Mouse (Mus musculus): Measurements from ENCODE around the gene Tmem209. TPM values are rescaled to one million over a fixed set of nuclear protein-coding genes. Genes with fewer than 3 reads are reported as not detected.

Gene Tmem209
- total RNA-seq, 1 experiment from 2014 or later = 17.8 TPM

DNA sequence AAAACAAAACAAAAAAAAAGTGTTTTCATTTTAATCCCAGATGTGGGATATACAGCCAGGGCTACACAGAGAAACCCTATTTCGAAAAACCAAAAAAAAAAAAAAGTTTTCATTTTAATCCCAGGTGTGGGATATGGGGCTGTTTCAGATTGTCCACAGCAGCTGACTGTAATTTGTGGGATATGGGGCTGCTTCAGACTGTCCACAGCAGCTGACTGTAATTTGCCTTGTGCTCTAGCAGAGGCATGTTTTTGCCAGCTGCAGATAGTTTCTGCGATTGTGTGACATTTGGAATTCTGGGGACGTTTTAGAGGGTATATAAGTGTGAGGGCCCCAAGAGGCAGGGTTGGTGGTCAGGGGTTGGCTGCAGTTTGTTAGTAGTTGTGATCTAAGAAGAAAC, 37.9 kb downstream of the Tmem209 start:
- no peak for ATAC-seq (replicated peaks; ENCODE audit: insufficient number of reproducible peaks, low FRiP score, low TSS enrichment, poor library complexity, severe bottlenecking)

DNA sequence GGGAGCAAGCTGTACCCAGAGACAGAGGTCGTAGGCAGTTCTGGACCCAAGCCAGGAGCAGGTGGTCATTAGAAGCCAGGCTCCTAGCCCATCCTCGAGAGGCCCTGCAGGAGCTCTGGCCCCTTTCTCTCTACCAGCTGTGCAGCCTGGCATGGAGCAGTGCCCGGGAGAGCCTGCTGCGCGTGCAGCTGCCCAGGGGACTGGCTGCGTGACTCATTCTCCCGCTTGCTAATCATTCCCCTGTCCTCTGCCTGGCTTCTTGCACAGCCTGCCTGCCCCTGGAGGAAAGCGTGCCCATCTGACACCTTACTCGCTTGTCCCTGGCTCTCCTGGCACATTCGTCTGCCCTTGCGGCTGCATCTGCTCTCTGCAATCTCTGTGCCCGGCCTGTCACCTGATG, 40.2 kb downstream of the Tmem209 start:
- ATAC-seq (replicated peaks; ENCODE audit: insufficient number of reproducible peaks, low FRiP score, low TSS enrichment, poor library complexity, severe bottlenecking) = no peak

DNA sequence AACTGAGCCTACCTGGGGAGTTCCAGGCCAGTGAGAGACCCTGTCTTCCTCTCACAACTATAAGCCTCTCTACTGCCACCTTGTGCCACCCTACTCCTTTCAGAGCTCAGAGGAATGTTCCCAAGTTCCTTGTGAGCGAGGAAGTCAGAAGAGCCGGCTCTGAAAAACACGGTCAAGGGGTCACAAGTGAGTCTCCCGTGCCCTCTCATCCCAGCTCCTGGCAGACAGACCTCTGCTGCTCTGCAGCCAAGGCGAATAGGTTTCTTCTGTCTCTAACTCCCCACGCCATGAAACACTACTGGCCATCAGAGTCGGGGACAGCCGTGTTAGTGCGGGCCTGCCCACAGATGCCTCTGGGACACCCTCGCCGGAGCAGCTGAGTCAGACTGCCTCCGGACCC, 40.9 kb downstream of the Tmem209 start:
- no peak for ATAC-seq (replicated peaks; ENCODE audit: insufficient number of reproducible peaks, low FRiP score, low TSS enrichment, poor library complexity, severe bottlenecking)

DNA sequence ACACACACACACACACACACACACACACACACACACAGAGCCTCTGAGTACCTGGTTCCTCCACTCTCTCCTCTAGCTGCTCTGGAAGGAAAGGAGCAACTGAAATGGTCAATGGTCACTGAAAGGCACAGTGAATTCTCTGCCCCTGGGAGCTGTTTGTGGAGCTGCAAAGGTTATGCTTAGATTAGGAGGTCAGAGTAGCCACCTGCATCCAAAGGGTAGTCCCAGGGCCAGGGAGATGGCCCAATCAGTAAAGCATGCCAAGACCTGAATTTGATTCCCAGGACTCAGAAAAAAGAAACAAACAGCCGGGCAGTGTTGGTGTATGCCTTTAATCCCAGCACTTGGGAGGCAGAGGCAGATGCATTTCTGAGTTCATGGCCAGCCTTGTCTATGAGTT, 41.5 kb downstream of the Tmem209 start:
- ATAC-seq (replicated peaks; ENCODE audit: insufficient number of reproducible peaks, low FRiP score, low TSS enrichment, poor library complexity, severe bottlenecking) = no peak

DNA sequence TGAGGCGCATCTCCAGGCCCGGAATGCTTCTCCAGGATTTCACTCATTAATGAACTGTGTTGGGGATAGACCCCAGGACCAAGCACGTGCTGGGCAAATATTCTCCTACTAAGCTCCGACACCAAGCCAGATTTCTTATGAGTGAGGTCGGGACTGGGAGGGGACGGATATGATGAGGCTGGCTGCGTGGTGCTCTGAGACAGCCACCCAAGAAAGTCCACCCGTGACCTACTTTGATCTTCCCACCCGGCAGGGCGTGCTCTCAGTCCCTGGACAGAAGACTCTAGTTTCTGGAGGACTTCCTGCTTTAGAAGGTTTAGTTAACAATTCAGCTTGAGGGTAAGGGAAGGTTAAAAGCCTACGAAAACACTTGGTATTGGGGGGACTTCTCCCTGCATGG, 44.0 kb downstream of the Tmem209 start:
- ATAC-seq (replicated peaks; ENCODE audit: insufficient number of reproducible peaks, low FRiP score, low TSS enrichment, poor library complexity, severe bottlenecking) = no peak

DNA sequence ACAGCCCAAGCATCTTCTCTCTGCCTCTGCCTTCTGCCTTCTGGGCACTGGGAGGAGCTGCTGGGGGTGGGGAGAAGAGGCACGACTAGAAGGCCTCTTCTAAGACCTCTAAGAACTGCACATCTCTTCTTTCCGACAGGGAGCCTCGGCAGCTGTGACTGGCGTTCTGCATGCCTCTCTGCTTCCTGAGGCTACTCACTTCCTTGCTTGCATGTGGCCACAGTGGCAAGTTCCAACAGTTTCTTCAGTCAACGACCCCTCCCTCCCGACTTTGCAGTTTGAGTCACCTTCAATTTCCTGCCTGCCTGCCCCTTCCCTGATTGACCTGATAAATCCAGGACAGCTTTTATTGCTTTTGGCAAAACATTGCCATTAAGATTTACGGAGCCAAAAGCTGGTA, 46.8 kb downstream of the Tmem209 start:
- no peak for ATAC-seq (replicated peaks; ENCODE audit: insufficient number of reproducible peaks, low FRiP score, low TSS enrichment, poor library complexity, severe bottlenecking)

DNA sequence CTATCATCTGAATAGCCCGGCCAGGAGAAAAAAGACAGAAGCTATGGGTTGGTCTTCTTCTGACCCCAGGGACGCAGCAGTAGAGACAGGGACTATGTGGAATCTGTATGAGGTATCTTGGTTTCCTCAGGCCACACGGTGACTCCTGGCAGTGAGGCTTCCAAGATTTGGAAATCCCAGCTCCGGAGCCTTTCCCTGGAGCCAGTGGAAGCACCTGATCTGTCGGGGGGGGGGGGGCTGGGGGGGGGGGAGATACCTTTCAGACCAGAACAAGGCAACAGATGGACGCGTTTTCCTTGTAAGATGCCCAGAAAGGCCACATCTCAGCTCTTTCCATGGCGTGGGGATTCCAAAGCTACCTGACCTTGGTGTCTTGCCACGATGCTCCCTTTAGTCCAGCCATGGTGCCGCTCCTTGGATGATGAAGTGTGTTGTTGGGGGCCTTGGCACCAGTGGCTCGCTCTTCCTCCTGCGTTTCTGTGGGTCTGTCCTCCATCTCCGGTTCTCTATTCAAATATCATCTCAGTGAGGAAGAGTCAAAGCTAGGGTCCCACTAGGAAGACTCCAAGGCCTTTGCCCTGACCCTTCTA, 47.7 kb downstream of the Tmem209 start:
- ATAC-seq (replicated peaks; ENCODE audit: insufficient number of reproducible peaks, low FRiP score, low TSS enrichment, poor library complexity, severe bottlenecking) = no peak

DNA sequence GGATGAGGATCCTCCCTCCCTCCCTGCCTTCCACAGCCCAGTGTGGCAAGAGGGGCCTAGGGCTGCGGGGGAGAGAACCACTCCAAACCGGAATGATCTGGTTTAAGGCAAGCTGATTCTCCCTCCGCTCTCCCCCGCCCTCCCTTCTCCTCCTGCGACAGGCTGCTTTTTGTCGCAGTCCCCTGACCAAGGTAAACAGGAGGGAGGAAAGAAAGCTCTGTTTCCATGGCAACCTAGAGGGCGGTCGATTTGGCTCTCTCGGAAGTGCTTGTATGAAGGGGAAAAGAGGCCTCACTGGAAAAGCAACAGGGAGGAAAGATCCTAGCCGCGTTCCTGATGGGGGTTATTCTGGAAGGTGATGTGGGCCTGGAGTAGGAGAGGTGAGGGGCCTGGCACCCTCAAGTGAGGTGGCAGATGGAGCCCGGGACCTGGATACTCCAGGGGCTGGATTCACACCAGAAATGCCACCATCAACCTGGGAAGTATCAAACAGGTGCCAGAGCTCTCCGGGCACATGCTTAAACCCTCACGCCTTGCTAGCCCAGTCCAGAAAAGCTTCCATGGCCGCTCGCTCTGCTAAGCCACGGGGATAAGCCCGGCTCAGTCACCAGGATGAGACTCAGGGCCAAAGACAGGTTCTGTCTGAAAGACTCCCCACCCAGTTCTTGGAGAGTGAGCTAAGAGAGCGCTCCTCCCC, 48.7 kb downstream of the Tmem209 start:
- no peak for ATAC-seq (replicated peaks; ENCODE audit: insufficient number of reproducible peaks, low FRiP score, low TSS enrichment, poor library complexity, severe bottlenecking)

DNA sequence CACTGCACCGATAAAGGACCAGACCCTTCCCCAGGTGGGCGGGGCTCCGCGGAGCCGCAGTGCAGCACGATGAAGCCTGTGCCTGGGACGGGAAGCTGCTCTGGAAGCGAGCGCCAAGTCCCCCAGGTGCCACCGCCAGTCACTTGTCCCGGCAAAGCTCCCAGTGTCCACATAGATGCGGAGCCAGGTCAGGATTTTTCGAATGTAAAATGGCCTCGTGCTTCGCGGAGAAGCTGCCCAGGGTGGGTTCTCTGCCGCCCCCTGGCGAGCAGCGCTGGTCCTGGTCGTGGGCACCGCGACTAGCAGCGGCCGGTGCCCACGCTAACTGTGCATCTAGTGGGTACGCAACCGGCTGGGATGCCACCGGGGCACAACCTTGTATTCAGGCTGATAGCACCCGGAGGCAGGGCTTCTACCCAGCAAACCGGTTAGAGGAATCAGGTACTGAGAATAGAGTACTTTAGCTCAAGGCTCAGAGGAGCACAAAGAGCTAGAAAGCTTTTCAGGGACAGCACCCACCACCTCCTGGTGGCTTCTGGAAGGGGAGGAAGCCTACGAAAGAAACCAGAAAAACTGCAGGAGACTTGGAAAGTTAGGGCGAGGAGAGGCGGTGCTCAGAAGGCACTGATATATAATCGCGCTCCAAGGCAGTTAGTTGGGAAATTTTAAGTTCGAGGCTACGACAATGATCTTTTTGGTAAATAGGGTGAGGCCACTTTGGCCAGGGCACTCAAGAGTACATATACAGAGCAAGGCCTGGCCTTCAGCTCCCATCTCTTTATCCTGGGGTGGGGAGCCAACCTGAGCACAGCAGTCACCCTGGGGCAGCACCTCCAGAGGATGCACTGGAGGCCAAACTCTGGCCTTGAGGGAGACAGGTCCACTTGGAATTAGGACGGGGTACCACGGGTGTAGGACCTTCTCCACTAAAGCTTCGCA, 49.5 kb downstream of the Tmem209 start:
- peak; percentile 80 for ATAC-seq (replicated peaks; ENCODE audit: insufficient number of reproducible peaks, low FRiP score, low TSS enrichment, poor library complexity, severe bottlenecking)

DNA sequence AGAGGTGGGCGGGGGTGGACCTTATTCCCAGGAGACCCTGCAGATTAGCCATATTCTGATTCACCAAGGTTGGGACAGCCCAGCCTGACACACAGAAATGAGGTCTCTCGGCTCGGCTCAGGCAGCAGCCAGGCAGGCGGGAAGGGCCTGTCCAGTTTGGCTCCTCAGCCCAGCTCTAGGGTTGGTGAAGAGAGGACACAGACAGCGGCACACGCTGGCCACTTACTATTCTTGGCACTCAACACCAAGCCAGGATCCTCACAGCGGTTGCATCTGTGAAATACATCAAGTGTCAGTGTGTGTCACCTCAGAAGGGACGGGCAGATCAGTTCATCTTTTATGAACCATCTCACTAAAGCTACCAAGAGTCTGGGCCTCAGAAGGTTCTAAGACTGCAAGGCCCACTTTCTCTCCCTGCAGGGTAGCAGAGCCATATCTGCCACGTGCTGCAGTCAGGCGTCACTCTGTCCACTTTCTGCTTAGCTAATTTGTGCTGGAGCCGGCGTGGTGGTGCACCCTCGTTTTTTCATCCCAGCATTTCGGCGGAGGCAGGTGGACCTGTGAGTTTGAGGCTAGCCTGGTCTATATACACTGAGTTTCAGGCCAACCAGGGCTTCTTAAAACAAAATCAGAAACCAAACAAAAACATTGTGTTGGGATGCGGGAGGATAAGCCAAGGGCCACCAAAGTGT, 50.4 kb downstream of the Tmem209 start:
- ATAC-seq (replicated peaks; ENCODE audit: insufficient number of reproducible peaks, low FRiP score, low TSS enrichment, poor library complexity, severe bottlenecking) = no peak

DNA sequence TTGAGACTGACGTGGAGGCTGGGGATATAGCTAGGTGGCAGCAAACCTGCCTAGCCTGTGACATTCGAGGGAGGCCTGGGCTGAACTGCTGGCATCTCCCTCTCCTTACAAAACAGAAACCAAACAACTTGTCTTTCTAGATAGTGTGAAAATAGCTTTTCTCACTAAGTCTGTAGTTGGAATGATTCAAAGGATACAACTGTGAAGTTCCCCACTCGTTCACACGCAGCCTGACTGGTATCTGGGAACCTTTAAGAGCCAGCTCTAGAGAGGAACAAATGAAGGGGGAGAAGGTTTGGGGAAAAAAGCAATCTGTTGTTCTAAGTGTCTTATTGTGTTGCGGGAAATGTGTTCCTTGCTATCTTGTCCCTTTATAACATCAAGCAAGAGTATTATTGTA, 51.0 kb downstream of the Tmem209 start:
- no peak for ATAC-seq (replicated peaks; ENCODE audit: insufficient number of reproducible peaks, low FRiP score, low TSS enrichment, poor library complexity, severe bottlenecking)

DNA sequence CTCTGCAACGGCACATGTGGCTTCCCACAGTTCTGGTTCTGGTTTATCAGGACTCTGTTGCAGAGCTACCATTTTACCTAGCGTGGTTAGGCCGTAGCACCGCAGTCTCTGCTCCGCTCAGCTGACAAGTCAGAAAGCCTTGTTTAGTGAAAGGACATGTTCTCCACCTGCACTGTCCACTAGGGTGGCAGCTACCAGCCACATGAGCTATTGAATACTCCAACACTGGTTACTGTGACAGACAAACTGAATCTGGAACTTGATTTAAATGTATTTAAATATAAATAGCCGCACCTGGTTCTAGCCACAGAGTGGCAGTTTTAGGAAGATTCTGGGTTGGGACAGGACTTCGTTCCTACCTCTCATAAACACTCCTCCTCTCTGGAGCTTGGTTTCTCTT, 52.6 kb downstream of the Tmem209 start:
- ATAC-seq (replicated peaks; ENCODE audit: insufficient number of reproducible peaks, low FRiP score, low TSS enrichment, poor library complexity, severe bottlenecking) = no peak

DNA sequence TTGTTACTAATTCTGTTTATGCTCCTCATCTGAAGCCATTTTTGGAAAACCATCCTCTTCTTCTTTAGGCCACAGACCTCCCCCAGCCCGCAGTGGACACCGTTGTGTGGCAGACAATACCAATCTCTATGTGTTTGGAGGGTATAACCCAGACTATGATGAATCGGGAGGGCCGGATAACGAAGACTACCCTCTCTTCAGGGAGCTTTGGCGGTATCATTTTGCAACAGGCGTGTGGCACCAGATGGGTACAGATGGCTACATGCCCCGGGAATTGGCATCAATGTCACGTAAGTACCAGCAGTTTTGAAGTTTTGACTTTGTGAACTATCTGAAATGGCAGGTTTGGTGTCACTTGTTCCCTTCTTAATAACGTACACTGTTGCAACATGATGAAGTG, 70.0 kb downstream of the Tmem209 start:
- ATAC-seq (replicated peaks; ENCODE audit: insufficient number of reproducible peaks, low FRiP score, low TSS enrichment, poor library complexity, severe bottlenecking) = no peak

DNA sequence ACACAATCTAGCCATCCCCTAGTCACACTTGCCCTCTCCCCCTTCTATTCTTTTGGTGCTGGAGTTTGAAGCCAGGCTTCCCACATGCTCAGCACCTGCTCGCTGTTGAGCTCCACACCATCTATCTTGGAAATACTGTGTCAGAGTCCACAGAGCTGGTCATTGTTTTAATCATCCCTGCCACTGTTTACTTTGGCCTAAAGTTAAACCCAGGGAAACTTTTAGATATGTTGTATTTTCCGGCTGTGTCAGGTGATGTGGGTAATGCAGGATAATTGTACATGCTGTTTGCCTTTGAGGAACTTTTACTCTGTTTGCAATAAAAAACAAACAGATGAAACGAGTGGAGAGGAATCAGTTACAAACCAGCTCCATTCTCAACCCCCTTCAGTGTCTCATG, 72.5 kb downstream of the Tmem209 start:
- ATAC-seq (replicated peaks; ENCODE audit: insufficient number of reproducible peaks, low FRiP score, low TSS enrichment, poor library complexity, severe bottlenecking) = no peak

DNA sequence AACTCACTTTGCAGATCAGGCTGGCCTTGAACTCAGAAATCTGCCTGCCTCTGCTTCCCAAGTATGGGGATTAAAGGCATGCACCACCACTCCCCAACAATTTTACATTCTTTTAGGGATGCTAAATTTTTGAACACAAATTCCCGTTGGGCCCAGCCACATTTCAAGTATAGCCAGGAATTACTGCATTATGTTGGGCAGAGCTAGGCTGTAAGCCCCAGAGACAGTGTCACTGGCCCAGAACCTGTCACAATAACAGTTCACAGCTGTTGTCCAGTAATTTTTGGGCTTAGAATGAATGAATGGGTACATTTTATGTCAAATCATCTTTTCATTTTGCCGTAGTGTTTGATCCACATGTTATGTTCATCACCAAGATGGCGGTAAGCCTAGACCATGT, 73.1 kb downstream of the Tmem209 start:
- no peak for ATAC-seq (replicated peaks; ENCODE audit: insufficient number of reproducible peaks, low FRiP score, low TSS enrichment, poor library complexity, severe bottlenecking)

DNA sequence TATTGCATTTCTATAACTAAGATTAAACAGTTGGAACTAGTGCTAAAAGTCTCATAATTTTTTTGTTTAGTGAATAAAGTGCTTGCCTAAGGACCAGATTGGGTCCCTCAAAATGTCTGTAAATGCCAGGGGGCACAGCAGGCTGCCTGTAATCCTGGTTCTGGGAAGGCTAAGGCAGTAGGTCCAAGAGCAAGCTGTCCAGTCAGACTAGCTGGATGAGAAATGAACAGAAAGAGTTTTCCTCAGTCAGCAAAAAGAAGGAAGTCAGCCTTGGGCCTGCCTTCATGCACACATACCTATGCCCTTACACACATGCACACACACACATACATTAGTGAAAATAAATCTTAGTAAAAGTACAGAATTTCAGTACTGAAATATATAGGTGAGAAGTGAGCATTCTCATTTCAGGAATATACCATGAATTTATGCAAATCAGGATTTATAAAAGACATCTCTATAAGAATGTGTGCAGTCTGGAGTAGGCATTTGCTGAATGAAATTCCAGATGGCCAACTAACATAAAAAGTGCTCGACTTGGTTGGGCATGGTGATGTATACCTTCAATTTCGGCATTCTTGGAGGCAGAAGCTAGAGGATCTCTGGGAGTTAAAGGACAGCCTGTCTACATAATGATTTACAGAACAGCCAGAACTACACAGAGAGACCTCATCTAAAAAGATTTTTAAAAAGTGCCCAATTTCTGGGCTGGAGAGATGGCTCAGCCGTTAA, 77.0 kb downstream of the Tmem209 start:
- no peak for ATAC-seq (replicated peaks; ENCODE audit: insufficient number of reproducible peaks, low FRiP score, low TSS enrichment, poor library complexity, severe bottlenecking)
